Mouse (Mus musculus): ENCODE measurements around the gene Plk1. TPM values are rescaled to one million over a fixed set of nuclear protein-coding genes. Genes with fewer than 3 reads are reported as not detected.
A peak's percentile ranks its signal among the peaks of the same experiment; 100 is the strongest.

Gene Plk1
- polyA plus RNA-seq (2015; fragmentation: Nextera tagmentation; extraction: Ambion mirVana): 19.6 and 26.6 TPM in 2 replicates

DNA sequence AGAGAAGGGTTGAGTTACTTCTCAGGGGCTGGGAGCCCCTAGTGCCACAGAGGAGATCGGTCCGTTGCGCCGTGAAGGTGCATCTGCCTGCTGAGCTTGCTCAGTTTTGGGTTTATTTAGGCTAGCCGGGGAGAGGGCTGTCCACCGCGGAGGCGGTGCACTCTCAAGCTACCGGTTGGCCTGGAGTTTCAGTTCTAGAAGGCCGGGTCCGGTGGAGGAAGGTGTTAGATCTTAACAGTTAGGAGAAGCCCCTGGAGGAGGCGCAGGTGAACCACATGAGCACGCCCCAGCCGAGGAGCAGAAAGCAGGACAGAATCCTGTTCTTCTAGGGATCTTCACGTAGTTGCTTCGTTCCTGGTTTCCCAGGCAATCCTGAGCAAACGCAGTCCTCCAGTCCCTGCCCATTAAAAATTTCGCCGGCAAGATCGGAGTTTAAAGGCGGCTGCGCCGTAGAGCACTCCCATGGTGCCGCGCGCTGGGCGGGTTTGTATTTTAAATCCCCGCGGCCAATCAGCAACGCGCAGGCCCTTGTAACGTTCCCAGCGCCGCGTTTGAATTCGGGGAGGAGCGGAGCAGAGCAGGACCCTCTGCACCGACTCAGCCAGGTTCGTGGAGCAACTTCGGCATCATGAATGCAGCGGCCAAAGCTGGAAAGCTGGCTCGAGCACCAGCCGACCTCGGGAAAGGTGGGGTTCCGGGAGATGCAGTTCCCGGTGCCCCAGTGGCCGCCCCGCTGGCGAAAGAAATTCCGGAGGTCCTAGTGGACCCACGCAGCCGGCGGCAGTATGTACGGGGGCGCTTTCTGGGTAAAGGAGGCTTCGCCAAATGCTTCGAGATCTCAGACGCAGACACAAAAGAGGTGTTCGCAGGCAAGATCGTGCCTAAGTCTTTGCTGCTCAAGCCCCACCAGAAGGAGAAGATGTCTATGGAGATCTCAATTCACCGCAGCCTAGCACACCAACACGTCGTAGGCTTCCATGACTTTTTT lies at the start of gene Plk1:
Plk1 (plus strand) TSS at position 525 of the 988 bp plus-strand sequence.
- Histone ChIP-seq H3K9ac (ENCODE audit: low read depth, low read length) (peak within 1 kb of the TSS; percentile 73), H3K9me3 (ENCODE audit: control insufficient read depth, low read length) (no peaks in the 10 kb centered on the region), H3K36me3 (ENCODE audit: control insufficient read depth, insufficient read depth, low read length) (no peaks in the 10 kb centered on the region), H3K27me3 (replicated peaks; ENCODE audit: control insufficient read depth, insufficient read depth, low read length) (no peaks in the 10 kb centered on the region), H3K4me2 (ENCODE audit: low read length) (peak within 1 kb of the TSS; percentile 98), H3K4me3 (ENCODE audit: low read length) (peak within 1 kb of the TSS; percentile 53), H3K4me1 (ENCODE audit: control insufficient read depth, insufficient read depth, low read depth, low read length) (peaks cover 17% of the 10 kb centered on the region), H3K27ac (ENCODE audit: low read depth, low read length) (peak within 1 kb of the TSS; percentile 72)
- under 1% methylated on average over 63 of the region's 63 CpGs for WGBS
- ATAC-seq: peak; percentile 96

GRCm38 (mm10) chr7:122123518-122123917 lies 35.7 kb upstream of the Plk1 start:
- Histone ChIP-seq H3K27me3 (replicated peaks; ENCODE audit: control insufficient read depth, insufficient read depth, low read length) (no peaks in the 10 kb centered on the region), H3K4me1 (ENCODE audit: control insufficient read depth, insufficient read depth, low read depth, low read length) (no peaks in the 10 kb centered on the region), H3K27ac (ENCODE audit: low read depth, low read length) (no peak overlapping the region), H3K4me3 (ENCODE audit: low read length) (no peak overlapping the region), H3K4me2 (ENCODE audit: low read length) (no peak overlapping the region), H3K9me3 (ENCODE audit: control insufficient read depth, low read length) (no peaks in the 10 kb centered on the region), H3K9ac (ENCODE audit: low read depth, low read length) (no peak overlapping the region), H3K36me3 (ENCODE audit: control insufficient read depth, insufficient read depth, low read length) (peaks cover 9% of the 10 kb centered on the region; the same call in 1 of the 2 replicates)
- no peak for ATAC-seq
- WGBS: 86% methylated on average over 4 of the region's 4 CpGs

- WGBS: 79% methylated on average over 8 of the region's 8 CpGs
- H3K4me3 ChIP-seq (ENCODE audit: low read length): no peak overlapping the region
- H3K27me3 ChIP-seq (replicated peaks; ENCODE audit: control insufficient read depth, insufficient read depth, low read length): no peaks in the 10 kb centered on the region
- H3K27ac ChIP-seq (ENCODE audit: low read depth, low read length): no peak overlapping the region
- no peaks in the 10 kb centered on the region for H3K4me1 ChIP-seq (ENCODE audit: control insufficient read depth, insufficient read depth, low read depth, low read length)
- H3K36me3 ChIP-seq (ENCODE audit: control insufficient read depth, insufficient read depth, low read length): peaks cover 9% of the 10 kb centered on the region; the same call in 1 of the 2 replicates
- no peak overlapping the region for H3K4me2 ChIP-seq (ENCODE audit: low read length)
- no peaks in the 10 kb centered on the region for H3K9me3 ChIP-seq (ENCODE audit: control insufficient read depth, low read length)
- ATAC-seq: no peak
- no peak overlapping the region for H3K9ac ChIP-seq (ENCODE audit: low read depth, low read length)
Observed at GRCm38 (mm10) chr7:122125636-122126035, 33.6 kb upstream of the Plk1 start.

- WGBS: 95% methylated on average over 11 of the region's 11 CpGs
- H3K4me2 ChIP-seq (ENCODE audit: low read length): no peak overlapping the region
- ATAC-seq: no peak
- no peak overlapping the region for H3K27ac ChIP-seq (ENCODE audit: low read depth, low read length)
- no peak overlapping the region for H3K4me3 ChIP-seq (ENCODE audit: low read length)
- H3K27me3 ChIP-seq (replicated peaks; ENCODE audit: control insufficient read depth, insufficient read depth, low read length): no peaks in the 10 kb centered on the region
- H3K9ac ChIP-seq (ENCODE audit: low read depth, low read length): no peak overlapping the region
- H3K9me3 ChIP-seq (ENCODE audit: control insufficient read depth, low read length): no peaks in the 10 kb centered on the region
- H3K4me1 ChIP-seq (ENCODE audit: control insufficient read depth, insufficient read depth, low read depth, low read length): no peaks in the 10 kb centered on the region; the same call in 1 of the 2 replicates
- peaks cover 9% of the 10 kb centered on the region; the same call in 1 of the 2 replicates for H3K36me3 ChIP-seq (ENCODE audit: control insufficient read depth, insufficient read depth, low read length)
Observed at GRCm38 (mm10) chr7:122126946-122127345, 32.3 kb upstream of the Plk1 start.

GRCm38 (mm10) chr7:122131834-122132233 lies 27.4 kb upstream of the Plk1 start:
- H3K27me3 ChIP-seq (replicated peaks; ENCODE audit: control insufficient read depth, insufficient read depth, low read length): no peaks in the 10 kb centered on the region
- H3K9me3 ChIP-seq (ENCODE audit: control insufficient read depth, low read length): no peaks in the 10 kb centered on the region
- H3K36me3 ChIP-seq (ENCODE audit: control insufficient read depth, insufficient read depth, low read length): peaks cover 14% of the 10 kb centered on the region
- no peak overlapping the region for H3K9ac ChIP-seq (ENCODE audit: low read depth, low read length)
- H3K4me3 ChIP-seq (ENCODE audit: low read length): peak overlapping the region; percentile 93
- no peak overlapping the region for H3K27ac ChIP-seq (ENCODE audit: low read depth, low read length)
- peak overlapping the region; percentile 92 for H3K4me2 ChIP-seq (ENCODE audit: low read length)
- ATAC-seq: no peak
- peaks cover 11% of the 10 kb centered on the region for H3K4me1 ChIP-seq (ENCODE audit: control insufficient read depth, insufficient read depth, low read depth, low read length)

DNA sequence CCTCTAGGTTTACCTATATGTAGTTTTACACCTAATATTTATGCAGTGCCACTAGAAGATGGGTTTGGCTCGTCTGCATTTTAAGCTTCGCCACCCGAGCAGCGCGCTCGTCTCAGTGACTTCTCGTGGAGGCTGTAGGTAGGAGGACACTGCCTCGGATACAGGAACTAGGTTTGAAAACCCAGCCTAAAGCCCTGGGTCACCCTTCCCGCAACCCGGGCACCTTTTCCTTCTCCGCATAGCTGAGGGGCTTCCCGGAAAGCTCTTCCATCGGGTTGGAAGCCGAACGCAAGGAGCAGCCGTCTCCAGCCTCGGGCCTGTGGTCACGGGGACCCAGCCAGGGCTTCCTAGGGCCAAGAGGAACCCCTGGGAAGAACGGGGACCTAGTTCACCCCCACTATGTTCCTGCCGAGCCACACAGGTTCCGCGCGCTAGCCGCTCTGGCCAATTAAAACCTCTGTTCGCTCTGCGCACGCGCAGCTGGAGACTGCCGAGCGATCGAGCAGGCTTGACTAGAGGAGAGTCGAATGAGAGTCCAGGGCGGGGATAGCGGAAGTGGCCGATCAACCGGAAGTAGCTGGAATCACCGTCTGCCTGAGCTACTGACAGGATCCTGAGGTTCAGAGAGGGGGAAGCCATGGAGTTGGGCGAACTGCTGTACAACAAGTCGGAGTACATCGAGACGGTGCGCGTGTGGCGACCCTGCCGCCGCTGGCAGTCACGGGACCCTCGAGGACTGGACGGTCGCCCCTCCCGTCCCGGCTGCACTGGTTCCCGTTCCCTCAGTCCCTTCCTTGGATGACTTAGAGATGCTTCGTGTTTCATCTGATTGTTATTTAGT lies 26.5 kb upstream of the Plk1 start, which contains the start of the genes Palb2 and Dctn5:
Palb2 (minus strand) TSS at position 489 of the 841 bp plus-strand sequence.
Dctn5 (plus strand) TSS at position 545 of the 841 bp plus-strand sequence.
- Histone ChIP-seq H3K4me2 (ENCODE audit: low read length) (peak within 1 kb of the TSS; percentile 92), H3K9me3 (ENCODE audit: control insufficient read depth, low read length) (no peaks in the 10 kb centered on the region), H3K27ac (ENCODE audit: low read depth, low read length) (peak within 1 kb of the TSS; percentile 81), H3K4me1 (ENCODE audit: control insufficient read depth, insufficient read depth, low read depth, low read length) (peaks cover 11% of the 10 kb centered on the region), H3K27me3 (replicated peaks; ENCODE audit: control insufficient read depth, insufficient read depth, low read length) (no peaks in the 10 kb centered on the region), H3K36me3 (ENCODE audit: control insufficient read depth, insufficient read depth, low read length) (peaks cover 16% of the 10 kb centered on the region), H3K4me3 (ENCODE audit: low read length) (peak within 1 kb of the TSS; percentile 93), H3K9ac (ENCODE audit: low read depth, low read length) (peak within 1 kb of the TSS; percentile 89)
- peak; percentile 99 for ATAC-seq
- WGBS: under 1% methylated on average over 54 of the region's 54 CpGs

GRCm38 (mm10) chr7:122133338-122133625 lies 26.0 kb upstream of the Plk1 start:
- peak overlapping the region; percentile 81 for H3K27ac ChIP-seq (ENCODE audit: low read depth, low read length)
- 20% methylated on average over 8 of the region's 8 CpGs for WGBS
- no peaks in the 10 kb centered on the region for H3K9me3 ChIP-seq (ENCODE audit: control insufficient read depth, low read length)
- peaks cover 11% of the 10 kb centered on the region for H3K4me1 ChIP-seq (ENCODE audit: control insufficient read depth, insufficient read depth, low read depth, low read length)
- peak overlapping the region; percentile 89 for H3K9ac ChIP-seq (ENCODE audit: low read depth, low read length)
- ATAC-seq: peak; percentile 43
- peak overlapping the region; percentile 92 for H3K4me2 ChIP-seq (ENCODE audit: low read length)
- peaks cover 15% of the 10 kb centered on the region for H3K36me3 ChIP-seq (ENCODE audit: control insufficient read depth, insufficient read depth, low read length)
- peak overlapping the region; percentile 93 for H3K4me3 ChIP-seq (ENCODE audit: low read length)
- no peaks in the 10 kb centered on the region for H3K27me3 ChIP-seq (replicated peaks; ENCODE audit: control insufficient read depth, insufficient read depth, low read length)

DNA sequence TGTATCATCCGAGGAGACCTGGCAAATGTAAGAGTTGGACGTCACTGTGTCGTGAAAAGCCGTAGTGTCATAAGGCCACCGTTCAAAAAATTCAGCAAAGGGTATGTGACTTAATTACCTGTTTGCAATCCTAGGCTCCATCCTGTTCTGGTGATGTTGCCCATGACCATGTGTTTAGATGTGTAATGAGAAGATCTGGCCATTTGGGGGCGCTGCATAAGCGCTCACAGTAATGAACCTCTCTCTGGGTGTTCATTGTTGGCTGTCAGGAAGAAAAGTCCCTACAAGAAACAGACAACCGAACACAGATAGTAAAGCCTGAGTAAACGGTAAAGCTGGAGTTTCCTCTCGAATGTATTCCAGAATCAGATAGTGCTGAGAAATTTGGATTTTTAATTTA lies 24.2 kb upstream of the Plk1 start:
- Histone ChIP-seq H3K27me3 (replicated peaks; ENCODE audit: control insufficient read depth, insufficient read depth, low read length) (no peaks in the 10 kb centered on the region), H3K4me2 (ENCODE audit: low read length) (no peak overlapping the region), H3K4me1 (ENCODE audit: control insufficient read depth, insufficient read depth, low read depth, low read length) (peaks cover 11% of the 10 kb centered on the region), H3K36me3 (ENCODE audit: control insufficient read depth, insufficient read depth, low read length) (peaks cover 26% of the 10 kb centered on the region), H3K4me3 (ENCODE audit: low read length) (no peak overlapping the region), H3K9ac (ENCODE audit: low read depth, low read length) (no peak overlapping the region), H3K9me3 (ENCODE audit: control insufficient read depth, low read length) (no peaks in the 10 kb centered on the region), H3K27ac (ENCODE audit: low read depth, low read length) (no peak overlapping the region)
- ATAC-seq: no peak
- WGBS: 69% methylated on average over 10 of the region's 10 CpGs

DNA sequence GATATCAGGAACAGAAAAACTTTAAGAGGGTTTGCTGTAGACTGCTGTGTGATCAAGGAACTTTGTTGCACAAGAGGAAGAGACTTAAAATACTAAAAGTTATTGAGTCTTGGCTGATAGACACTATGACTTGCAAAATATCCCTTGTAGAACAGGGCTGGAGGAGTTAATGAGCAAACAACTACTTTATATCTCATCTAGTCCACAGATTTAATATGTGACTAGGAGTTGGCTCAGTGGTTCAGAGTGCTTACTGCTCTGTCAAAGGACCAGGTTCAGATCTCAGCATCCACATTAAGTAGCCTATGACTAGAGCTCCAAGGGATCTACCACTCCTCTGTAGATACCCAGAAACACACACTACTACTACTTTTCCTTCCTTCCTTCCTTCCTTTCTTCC lies 22.2 kb upstream of the Plk1 start:
- H3K9ac ChIP-seq (ENCODE audit: low read depth, low read length): no peak overlapping the region

More for the DNA sequence above, 22.2 kb upstream of the Plk1 start:
- H3K4me2 ChIP-seq (ENCODE audit: low read length): no peak overlapping the region
- no peak for ATAC-seq
- peaks cover 33% of the 10 kb centered on the region for H3K36me3 ChIP-seq (ENCODE audit: control insufficient read depth, insufficient read depth, low read length)
- no peaks in the 10 kb centered on the region for H3K27me3 ChIP-seq (replicated peaks; ENCODE audit: control insufficient read depth, insufficient read depth, low read length)
- H3K9me3 ChIP-seq (ENCODE audit: control insufficient read depth, low read length): no peaks in the 10 kb centered on the region
- no peak overlapping the region for H3K27ac ChIP-seq (ENCODE audit: low read depth, low read length)
- no peak overlapping the region for H3K4me3 ChIP-seq (ENCODE audit: low read length)
- H3K4me1 ChIP-seq (ENCODE audit: control insufficient read depth, insufficient read depth, low read depth, low read length): peaks cover 10% of the 10 kb centered on the region
